Mouse (Mus musculus): ENCODE results near the gene Tmem239. TPM values are rescaled to one million over a fixed set of nuclear protein-coding genes. Genes with fewer than 3 reads are reported as not detected.

Gene Tmem239
- not detected for total RNA-seq (2023)

DNA sequence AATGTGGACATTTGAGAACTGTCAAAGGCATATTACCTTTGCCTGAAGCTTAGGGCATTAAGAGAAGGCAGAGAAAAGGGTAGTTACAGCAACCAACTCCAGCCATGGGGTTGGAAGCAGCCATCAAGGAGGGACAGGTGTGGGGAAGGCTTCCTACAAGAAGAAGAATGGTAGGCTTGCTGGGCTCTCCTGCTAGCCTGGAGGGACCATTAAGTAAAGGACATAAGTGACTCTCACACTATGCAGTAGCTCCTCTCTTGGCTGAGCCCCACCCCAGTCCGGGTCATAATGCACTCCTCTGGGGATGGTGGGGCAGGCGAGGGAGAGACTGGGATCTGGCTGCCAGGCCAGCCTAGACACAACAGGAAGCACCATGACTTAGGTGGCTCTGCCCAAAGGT is at the start of gene Tmem239:
Gene Tmem239, plus strand, starts transcription at position 301 of the 400 bp plus-strand sequence.

DNA sequence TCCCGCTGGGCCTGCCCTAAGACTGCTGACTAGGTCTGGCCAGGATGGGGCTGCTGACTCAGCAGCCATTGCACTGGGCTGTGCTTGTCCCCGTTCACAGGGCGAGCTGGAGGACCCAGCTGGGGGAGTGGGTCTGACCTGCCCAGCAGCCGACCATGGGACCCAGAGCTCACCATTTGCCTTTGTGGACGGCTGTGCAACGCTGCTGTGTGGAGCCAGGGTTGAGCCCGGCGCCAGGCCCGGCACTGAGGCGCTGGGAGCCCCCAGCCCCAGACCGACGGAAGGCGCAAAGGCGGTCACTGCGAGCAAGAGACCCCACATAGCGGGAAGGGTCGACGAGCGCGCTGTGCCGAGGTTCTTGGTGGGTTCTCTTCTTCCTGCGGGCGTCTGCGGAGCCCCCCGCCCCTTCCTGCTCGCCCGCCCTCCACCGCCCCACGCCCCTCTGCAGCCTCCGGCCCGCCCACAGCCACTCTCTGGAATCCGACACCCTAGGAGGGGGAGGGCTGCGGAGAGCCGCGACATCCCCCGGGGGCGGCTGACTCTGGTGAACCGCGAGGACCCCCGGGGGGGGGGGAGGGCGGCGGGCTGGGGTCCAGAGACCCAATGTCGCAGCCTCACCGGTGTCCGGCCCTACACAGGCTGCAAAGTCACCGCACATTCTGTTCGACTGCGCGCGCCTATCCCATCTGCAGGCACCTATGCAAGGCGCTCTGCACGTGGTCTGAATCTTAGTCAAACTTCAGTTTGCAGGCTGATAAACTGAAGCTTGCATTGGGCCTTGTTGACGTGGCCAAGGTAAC is 8.9 kb upstream of the Tmem239 start, which contains the start of gene Cpxm1:
Gene Cpxm1, minus strand, starts transcription at position 389 of the 800 bp plus-strand sequence.

DNA sequence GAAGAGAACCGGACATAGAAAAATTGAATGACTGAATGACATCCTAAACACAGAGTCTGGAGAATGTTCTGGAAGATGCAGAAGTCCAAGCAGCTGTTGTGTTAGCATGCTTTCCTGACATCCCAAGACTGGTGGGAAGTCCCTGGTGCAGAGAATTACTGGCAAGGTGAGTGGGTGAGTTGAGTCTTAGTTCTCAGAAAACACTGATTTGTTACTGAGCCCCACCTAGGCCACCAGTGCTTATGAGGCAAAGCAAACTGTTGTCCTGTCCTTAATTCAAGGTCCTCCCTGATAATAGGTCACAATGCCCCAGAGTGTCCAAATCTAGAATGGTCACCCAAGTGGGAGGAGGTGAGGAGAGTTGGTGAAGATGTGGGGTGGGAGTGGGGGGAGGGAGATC is 1.3 kb upstream of the Tmem239 start, which contains the start of the genes Gm28372 and 1700020A23Rik:
Gene Gm28372, plus strand, starts transcription at position 301 of the 400 bp plus-strand sequence.
Gene 1700020A23Rik, plus strand, starts transcription at position 321 of the 400 bp plus-strand sequence.

GRCm38 (mm10) chr2:130424126-130424853 is 18.0 kb downstream of the Tmem239 start, which contains the start of the genes Vps16 and Pced1a:
Gene Vps16, plus strand, starts transcription at chr2:130424339.
Gene Pced1a, minus strand, starts transcription at chr2:130424701.

DNA sequence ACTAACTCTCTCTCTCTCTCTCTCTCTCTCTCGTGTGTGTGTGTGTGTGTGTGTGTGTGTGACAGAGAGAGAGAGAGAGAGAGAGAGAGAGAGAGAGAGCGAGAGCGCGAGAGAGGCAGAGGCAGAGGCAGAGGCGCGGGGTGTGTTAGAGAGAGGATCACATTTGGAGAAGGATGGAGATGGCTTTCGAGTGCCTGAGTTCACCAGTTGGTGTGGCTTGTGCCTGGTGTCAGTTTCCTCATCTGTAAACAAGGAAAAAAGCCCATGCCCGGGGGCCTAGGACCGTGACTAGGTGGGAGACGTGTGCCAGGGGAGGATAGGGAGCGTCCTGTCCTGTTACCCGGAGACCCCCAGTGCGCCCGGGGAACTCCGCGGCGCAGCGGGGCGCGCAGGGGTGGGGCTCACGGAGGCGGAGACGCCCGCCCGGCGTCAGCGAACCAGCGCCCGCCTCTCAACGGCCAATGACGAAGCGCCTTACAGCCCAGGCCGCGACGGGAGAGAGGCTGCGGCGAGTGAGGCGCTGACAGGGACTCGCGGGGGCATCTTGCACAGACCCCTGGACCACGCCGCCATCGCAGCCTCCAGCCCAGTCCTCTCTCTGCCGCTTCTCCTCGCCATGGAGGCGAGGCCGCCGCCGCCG is 43.6 kb downstream of the Tmem239 start, which contains the start of gene Ptpra:
Gene Ptpra, plus strand, starts transcription at position 485 of the 640 bp plus-strand sequence.

Other genes starting within 250 kb of the Tmem239 start
- 100 to 1,000 TPM; 172 TPM for gene Snrpb, start 227.1 kb upstream of the Tmem239 start, total RNA-seq (2023)
- gene Tmc2, start 211.3 kb upstream of the Tmem239 start, total RNA-seq (2023), result not detected
- 100 to 1,000 TPM; 315 to 340 TPM for gene Nop56, start 132.0 kb upstream of the Tmem239 start, total RNA-seq (2023)
- gene Idh3b, start 121.9 kb upstream of the Tmem239 start, total RNA-seq (2023), result 100 to 1,000 TPM; 127 to 154 TPM
- not detected for gene Ebf4, start 111.3 kb upstream of the Tmem239 start, total RNA-seq (2023)
- 1 to 10 TPM in 1 of 2 experiments, not detected in 1; 1.2 TPM for gene Cpxm1, start 8.9 kb upstream of the Tmem239 start, total RNA-seq (2023)
- not detected for gene Gm28372, start 1.2 kb upstream of the Tmem239 start, total RNA-seq (2023)
- gene 1700020A23Rik, start 1.2 kb upstream of the Tmem239 start, total RNA-seq (2023), result not detected
- gene Vps16, start 17.9 kb downstream of the Tmem239 start, total RNA-seq (2023), result 100 to 1,000 TPM; 156 to 175 TPM
- gene Pced1a, start 18.2 kb downstream of the Tmem239 start, total RNA-seq (2023), result 10 to 100 TPM; 22.2 to 26.2 TPM
- gene Ptpra, start 43.8 kb downstream of the Tmem239 start, total RNA-seq (2023), result 100 to 1,000 TPM; 104 to 116 TPM
- 10 to 100 TPM; 51.4 to 51.5 TPM for gene Mrps26, start 157.3 kb downstream of the Tmem239 start, total RNA-seq (2023)
- not detected for gene Oxt, start 169.7 kb downstream of the Tmem239 start, total RNA-seq (2023)
- not detected for gene Avp, start 176.1 kb downstream of the Tmem239 start, total RNA-seq (2023)
- 10 to 100 TPM; 11.4 to 13.1 TPM for gene Fastkd5, start 223.5 kb downstream of the Tmem239 start, total RNA-seq (2023)
- gene Ubox5, start 223.6 kb downstream of the Tmem239 start, total RNA-seq (2023), result 1 to 10 TPM; 5.8 to 9.7 TPM
- gene Lzts3, start 236.3 kb downstream of the Tmem239 start, total RNA-seq (2023), result 1 to 10 TPM; 5.4 to 5.9 TPM